Mouse (Mus musculus) erythroblast, embryonic 14.5 days (primary cell): ENCODE results near the gene Olfr305.

ENCODE experiments used
- GATA1 ChIP-seq: IDR thresholded peaks from 2 replicates; pipeline ENCODE4 v1.6.1; 2012; ENCODE audit warnings: low read length, inconsistent platforms, mixed read lengths
- TAL1 ChIP-seq: IDR thresholded peaks from 3 replicates; pipeline ENCODE4 v1.6.1; 2012; ENCODE audit warnings: low read length, inconsistent platforms, mixed read lengths

DNA sequence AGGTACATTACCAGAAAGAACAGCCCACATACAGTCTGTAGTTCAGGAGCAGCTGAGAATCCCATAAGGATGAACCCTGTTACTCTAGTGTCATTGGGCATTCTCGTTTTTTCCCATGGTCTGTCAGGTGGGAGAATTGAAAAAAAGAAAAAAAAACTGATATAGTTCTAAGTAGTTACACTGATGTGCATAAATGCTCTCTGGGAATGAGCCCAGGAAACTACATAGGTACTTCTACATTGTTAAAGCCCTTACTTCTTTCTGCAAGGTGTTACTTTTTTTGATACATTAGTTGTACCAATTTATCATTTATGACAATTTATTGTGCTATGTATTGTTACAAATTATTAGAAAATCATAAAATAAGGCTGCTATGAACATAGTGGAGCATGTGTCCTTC, 19.8 kb upstream of the Olfr305 start, which contains the start of gene Olfr304:
- TF ChIP-seq GATA1 (no peak), TAL1 (no peak)
